Mouse (Mus musculus) liver, embryonic 14.5 days (tissue): ENCODE data around the gene Clic1.

ENCODE experiments used
- CTCF ChIP-seq: IDR thresholded peaks from 2 replicates; pipeline ENCODE4 v1.5.1; 2016; ENCODE audit warnings: antibody characterized with exemption, low read depth, control low read depth
- EP300 ChIP-seq: IDR thresholded peaks from 2 replicates; pipeline ENCODE4 v1.6.1; 2016; ENCODE audit warnings: antibody characterized with exemption, low read depth

DNA sequence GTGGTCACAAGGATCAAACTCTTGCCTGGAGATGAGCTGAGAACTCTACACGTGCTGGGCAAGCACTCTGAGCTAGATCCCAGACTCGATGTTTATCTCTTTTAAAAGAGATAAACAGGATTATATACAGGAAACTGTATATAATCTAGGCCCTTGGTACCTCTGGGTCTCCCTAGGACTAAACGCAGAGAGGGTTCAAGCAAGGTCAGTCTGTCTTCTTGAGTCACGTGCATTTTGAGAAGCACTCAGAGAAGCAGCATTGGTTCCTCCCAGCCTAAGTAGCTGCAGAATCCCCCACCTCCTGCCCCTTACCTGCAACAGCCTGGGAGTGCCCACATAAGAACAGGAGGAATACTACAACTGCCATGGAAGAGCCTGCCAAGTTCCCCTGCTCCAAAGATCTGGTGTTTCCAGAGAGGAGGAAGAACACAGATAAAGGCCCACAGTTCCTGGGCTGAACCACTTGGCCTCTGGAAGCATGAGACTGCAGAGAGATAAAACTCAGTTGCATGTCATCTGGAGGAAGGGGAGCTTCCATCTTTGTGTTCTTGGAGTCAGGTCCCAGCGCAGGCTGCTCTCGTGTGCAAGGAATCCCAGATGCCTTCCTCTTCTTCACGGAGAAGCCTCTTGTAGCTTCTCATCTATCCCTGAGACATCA is 35.6 kb downstream of the Clic1 start, which contains the start of gene Ly6g6f:
- no peak for TF ChIP-seq CTCF
- TF ChIP-seq EP300, result no peak
